Mouse (Mus musculus) central nervous system, embryonic 18 days (tissue): ENCODE data around the gene Nxnl1. TPM values are rescaled to one million over a fixed set of nuclear protein-coding genes. Genes with fewer than 3 reads are reported as not detected.

Experiments
- polyA plus RNA-seq: library from polyadenylated mRNA; depleted of rRNA; stranded (reverse); fragments of >200 nt; gene quantifications from 2 replicates; pipeline ENCODE4 v1.2.3, GENCODE M21; 2012; rRNA removed

The Nxnl1 gene
- polyA plus RNA-seq: 0.04 TPM in 1 of 2 replicates, not detected in the other

DNA sequence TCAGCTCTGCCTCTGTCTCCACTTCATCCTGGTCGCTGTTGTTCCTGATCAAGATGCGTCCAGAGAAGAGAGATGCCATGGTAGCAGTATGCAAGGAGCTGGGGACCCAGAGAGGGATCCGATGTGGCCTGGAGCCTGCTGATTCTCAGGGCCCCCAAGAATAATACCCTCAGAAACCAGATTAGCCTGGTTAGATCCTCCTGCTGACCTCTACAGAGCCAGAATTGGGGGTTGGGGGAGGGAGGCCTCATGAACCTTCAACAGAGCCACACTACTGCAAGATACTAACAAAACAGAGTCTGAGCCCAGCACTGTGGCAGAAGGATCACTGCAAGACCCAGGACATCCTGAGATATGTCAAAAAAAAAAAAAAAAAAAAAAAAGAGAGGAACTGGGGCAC lies at the start of gene Nxnl1:
TSS of gene Nxnl1 (minus strand) at position 101 of the 400 bp plus-strand sequence.

DNA sequence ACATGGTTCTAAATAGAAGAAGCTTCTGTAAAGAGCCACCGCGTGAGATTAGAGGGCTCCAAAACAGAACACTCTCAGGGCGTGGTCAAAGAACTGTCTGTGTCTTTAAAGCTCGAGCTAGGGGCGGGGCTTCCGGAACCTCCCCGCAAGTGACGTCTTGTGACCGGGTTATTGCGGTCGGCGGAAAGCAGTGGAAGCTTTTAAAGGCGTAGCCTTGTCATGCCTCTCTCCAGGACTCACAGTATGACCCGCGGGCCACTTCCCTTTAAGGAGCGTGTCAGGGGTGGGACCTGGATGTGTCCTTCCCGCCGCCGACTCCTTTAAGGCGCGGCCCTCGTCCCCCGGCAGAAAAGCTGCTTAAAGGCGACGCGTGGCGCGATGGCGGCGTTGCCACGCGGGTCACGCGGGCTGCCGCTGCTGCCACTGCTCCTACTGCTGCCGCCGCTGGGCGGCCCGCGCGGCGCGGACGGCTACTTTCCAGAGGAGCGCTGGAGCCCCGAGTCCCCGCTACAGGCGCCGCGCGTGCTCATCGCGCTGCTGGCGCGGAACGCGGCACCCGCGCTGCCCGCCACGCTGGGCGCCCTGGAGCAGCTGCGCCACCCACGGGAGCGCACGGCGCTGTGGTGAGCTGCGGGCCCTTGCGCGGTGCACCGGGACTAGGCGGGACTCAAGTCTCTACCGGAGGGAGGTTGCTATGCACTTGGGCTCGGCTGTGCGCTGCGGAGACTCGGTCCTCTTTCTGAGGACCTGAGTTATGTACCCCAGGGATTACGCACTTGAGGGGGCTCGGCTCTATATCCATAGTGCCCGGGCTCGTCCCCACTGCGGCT lies 44.6 kb upstream of the Nxnl1 start, which contains the start of gene Colgalt1:
TSS of gene Colgalt1 (plus strand) at position 177 of the 830 bp plus-strand sequence.

DNA sequence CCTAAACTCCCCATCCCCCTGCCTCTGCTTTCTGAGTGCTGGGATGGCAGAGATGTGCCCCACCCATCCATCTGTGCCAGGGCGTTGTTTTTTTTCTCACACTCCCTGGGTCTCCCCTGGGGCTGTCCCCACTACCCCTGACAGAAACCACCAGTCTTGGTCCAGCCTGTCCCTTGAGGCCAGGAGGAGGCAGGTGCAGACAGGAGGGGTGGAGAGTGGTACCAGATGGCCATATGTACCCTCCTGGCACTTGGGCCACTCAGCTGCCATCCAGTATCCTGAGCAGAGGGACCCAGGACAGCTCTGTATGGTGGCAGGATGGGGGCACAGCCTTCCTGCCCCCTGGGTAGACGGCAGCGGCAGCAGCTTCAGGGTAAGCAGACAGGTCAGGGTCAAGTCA lies 31.1 kb upstream of the Nxnl1 start, which contains the start of gene Fam129c:
TSS of gene Fam129c (plus strand) at position 198 of the 400 bp plus-strand sequence.

DNA sequence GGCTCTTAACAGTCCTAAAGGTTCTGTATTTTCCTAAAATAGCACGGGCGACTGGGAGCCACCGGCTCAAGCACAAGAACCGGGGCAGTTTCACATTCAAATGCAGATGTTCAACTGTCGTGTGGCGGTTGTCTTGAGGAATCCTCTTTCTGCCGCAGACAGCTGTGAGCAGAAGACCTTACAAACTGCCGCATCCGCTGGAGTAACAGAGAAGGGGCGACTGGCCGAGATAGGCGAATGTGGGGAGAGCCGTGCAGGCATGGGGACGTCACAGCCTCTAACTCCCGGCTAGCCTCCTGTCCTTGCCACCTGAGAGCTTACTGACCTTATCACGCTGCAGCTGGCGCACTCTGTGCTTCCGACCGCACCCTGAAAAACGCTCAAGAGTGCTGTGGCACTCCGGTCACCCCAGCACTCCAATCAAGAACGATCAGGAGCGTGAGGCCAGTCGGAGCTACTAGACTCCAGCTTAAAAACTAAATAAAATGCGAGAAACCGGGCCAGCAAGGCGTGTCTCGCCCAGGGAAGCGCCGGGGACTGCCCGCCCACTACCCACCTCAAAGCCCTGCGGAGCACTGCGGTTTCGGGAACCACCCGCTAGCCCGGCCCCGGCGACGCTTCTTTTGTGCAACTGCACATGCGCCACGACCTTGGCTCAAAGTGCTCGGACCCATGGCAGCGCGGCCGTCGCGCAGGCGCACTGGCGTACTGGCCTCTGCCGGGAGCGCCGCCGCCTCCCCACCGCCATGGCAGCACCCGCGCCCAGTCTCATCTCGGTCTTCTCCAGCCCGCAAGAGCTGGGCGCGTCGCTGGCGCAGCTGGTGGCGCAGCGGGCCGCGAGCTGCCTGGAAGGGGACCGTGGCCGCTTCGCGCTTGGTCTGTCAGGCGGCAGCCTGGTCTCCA lies 25.3 kb upstream of the Nxnl1 start, which contains the start of gene Pgls:
TSS of gene Pgls (plus strand) at position 706 of the 903 bp plus-strand sequence.

DNA sequence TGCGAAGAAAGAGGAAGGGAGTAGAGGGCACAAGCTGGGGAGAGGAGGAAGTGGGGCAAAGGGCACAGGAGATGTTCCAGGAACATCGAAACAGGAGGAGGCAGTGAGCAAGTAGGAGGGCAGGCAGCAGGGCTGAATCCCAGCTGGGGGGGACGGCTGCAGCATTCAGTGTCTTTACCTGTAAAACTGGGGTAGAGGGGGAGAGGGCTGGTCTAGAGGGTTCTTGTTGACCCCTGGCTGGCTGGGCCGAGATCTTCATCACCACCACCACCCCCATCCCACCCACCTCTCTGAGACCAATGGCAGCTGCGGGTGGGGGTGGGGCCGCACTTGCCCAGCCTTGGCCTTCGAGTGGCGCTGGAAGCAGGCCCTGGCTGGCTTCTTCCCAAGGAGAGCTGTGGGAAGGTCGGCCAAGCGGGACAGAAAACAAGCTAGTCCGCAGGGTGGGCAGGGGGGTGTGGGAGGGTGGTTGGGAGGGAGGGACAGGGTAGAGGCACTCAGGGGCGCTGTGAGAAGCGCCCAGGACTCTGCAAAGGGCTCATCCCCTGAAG lies 2.1 kb upstream of the Nxnl1 start, which contains the start of gene Slc27a1:
TSS of gene Slc27a1 (plus strand) at position 496 of the 551 bp plus-strand sequence.

DNA sequence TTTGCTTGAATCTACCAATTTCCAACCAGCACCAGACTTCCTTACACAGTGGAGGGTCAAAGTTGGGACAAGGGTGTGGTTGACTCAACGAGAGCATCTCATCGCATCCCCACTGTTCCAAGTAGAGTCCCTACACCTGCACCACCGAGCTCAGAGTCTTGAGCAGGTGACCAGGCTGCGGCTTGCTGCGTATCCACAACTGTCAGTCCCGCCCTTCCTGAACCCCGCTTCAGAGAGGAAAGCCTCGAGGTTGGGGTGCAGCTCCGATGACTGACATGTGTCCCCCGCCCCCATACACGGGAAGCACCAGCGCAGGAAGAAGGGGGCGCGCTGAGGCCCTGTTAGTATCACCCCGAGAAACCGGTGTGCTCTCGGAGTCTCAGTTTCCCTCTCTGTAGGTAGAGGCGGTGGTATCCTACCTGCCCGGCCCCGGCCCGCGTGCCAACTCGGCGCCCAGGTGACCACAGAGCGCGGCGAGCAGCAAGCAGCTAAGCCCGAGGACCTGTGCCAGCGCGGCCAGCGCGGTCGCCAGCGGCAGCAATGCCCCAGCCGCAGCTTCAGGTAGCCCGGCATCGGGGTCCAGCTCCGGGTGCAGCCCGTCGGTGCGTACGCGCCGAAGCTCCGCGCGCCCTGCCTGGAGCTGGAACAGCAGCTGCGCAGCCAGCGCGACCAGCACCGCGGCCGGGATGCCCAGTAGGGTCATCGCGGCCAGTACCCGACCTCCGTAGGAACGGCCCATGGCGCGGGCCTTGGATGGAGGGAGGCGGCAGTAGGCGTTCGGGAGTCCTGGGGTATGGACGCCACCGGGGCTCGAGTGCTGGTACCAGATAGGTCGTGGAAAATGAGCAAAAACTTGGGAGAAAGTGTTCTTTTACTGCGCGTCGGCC lies 8.1 kb downstream of the Nxnl1 start, which contains the start of gene Tmem221:
TSS of gene Tmem221 (minus strand) at position 801 of the 887 bp plus-strand sequence.

DNA sequence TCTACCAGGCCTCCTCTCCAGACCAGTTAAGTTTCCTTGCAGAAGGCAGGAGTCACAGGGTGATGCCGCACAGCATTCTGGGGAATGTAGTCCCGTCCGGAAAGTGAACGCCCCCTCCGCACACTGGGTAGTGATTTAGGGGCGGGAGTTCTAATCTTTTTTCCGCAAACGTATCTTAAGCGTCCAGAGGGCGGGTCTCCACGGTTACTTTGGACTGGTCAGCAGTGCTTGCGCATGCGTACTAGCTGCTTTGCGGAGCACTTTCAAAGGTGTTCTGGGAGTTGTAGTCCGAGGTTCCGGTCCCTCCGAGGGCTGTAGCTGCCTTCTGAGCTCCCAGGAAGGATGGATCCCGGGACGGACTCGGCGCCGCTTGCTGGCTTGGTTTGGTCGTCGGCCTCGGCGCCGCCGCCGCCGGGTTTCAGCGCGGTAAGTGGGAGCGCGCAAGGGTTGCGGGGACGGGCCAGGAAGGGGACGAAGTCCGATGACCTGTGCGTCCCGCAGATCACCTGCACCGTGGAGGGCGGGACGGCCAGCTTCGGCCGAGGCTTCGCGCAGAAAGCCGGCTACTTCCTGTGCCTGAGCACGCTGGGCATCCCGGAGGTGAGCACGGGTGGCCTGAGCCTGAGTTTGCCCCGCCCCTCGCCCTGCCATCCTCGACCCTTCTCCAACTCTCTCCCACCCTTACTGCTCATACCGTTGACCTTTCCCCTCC lies 23.6 kb downstream of the Nxnl1 start, which contains the start of gene Mvb12a:
TSS of gene Mvb12a (plus strand) at position 291 of the 712 bp plus-strand sequence.

DNA sequence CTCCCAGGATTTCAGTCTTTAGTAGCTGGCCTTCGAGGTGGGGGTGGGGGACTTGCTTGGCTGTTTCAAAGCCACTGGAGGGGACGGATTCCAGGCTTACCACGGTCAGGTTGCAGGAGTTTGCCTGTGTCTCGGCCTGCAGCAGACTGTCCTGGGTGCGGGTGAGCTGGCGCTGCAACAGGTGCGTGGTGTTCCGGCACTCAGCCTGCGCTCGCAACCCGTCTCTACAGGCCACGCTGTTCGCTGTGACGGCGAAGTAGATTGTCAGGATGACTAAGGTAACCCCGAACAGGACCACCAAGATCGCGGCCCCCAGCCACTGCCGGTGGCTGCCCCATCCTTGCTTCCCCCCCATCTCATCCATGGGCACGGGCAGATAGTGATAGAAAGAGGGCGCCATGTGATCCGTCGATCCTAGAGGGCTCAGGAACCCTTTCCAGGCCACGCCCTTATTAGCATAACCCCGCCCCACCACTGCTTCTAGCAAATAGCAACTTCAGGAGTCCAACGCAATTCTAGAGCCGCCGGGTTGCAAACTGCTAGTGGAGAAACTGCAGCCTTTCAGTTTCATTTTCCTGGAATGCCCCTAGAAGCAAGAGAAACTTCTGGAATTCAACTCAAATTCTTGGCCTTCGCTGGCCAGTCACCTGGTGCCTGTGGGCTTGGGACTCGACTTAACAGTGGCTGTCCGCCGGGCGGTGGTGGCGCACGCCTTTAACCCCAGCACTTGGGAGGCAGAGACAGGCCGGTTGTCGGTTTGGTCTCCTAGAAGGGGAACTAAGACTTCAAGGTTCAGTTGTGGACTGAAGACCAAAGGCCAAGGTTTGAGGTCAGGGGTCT lies 29.2 kb downstream of the Nxnl1 start, which contains the start of gene Bst2:
TSS of gene Bst2 (minus strand) at position 429 of the 840 bp plus-strand sequence.

DNA sequence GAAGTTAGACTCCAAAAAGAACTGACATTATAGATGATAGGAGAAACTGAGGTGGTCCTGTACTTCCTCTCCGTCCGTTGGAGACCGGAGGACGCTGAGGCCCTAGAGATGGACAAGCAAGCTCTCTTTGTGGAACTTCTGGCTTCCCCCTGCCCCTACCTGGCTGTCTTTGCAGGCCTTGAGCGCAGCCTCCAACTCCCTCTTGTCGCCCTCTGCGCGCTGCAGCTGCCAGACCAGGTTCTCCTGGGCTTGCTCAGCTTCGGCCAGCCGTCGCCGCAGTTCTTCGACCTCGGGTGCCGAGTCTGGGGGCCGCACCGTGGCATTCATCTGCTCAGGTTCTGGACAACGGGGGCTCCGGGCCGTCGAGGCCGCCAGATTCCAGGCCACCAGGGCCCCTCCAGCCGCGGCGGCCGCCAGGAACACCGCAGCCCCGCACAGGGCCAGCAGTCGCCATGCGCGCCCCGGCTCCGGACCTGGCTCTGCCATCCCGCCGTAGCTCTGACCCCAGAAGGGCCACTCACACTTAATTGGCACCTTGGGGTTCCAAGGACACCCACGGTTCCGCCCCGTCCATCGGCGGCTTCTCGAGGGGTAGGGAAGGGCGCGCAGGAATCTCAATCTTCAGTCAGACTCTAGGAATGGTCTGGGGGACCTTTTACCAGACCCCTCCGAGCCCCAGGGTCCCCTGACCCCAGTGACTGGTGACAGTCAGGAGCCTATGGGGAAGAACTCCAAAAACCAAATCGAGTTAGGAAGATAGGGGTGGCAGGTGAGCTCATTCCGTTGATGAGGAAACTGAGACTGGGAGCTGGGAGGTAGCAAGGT lies 41.0 kb downstream of the Nxnl1 start, which contains the start of gene Ccdc194:
TSS of gene Ccdc194 (minus strand) at position 486 of the 825 bp plus-strand sequence.

DNA sequence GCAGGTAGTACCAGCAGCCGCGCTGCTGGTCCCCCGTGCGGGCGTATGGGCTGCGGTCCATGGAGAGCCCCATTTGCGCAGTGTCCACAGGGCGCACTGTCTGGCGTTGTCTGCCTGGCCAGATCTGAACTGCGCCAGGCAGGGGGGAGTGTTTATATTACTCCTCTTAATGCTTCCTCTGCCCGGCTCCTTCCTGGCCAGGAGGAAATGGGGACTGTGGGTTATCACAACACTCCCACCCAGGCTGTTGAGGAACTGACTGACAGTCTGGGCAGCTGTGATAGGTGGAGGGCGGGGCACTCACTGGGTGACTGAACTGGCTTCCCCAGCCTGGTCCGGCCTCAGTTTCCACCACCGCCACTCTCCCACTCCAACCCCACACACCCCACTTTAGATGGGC lies 54.8 kb downstream of the Nxnl1 start, which contains the start of gene Plvap:
TSS of gene Plvap (minus strand) at position 109 of the 400 bp plus-strand sequence.

Other genes with a start within 250 kb of the Nxnl1 start
- 189 and 196 TPM in 2 replicates for gene Use1, start 199.8 kb downstream of the Nxnl1 start, polyA plus RNA-seq
- gene Ocel1, start 195.3 kb downstream of the Nxnl1 start, polyA plus RNA-seq: 7.5 and 7.7 TPM in 2 replicates
- 45.7 and 51.9 TPM in 2 replicates for gene Nr2f6, start 184.6 kb downstream of the Nxnl1 start, polyA plus RNA-seq
- gene Ushbp1, start 170.8 kb downstream of the Nxnl1 start, polyA plus RNA-seq: 8.3 and 11.3 TPM in 2 replicates
- gene Babam1, start 169.7 kb downstream of the Nxnl1 start, polyA plus RNA-seq: 97.3 and 104 TPM in 2 replicates
- gene Ankle1, start 160.6 kb downstream of the Nxnl1 start, polyA plus RNA-seq: 8.1 and 8.3 TPM in 2 replicates
- 155 and 157 TPM in 2 replicates for gene Abhd8, start 102.9 kb downstream of the Nxnl1 start, polyA plus RNA-seq
- gene Mrpl34, start 101.6 kb downstream of the Nxnl1 start, polyA plus RNA-seq: 85.0 and 87.9 TPM in 2 replicates
- 190 and 206 TPM in 2 replicates for gene Dda1, start 97.4 kb downstream of the Nxnl1 start, polyA plus RNA-seq
- 123 and 129 TPM in 2 replicates for gene Ano8, start 80.6 kb downstream of the Nxnl1 start, polyA plus RNA-seq
- 26.4 and 27.6 TPM in 2 replicates for gene Gtpbp3, start 78.5 kb downstream of the Nxnl1 start, polyA plus RNA-seq
- 5.8 and 9.6 TPM in 2 replicates for gene Plvap, start 54.8 kb downstream of the Nxnl1 start, polyA plus RNA-seq
- gene Ccdc194, start 40.9 kb downstream of the Nxnl1 start, polyA plus RNA-seq: 0.12 and 0.76 TPM in 2 replicates
- gene Bst2, start 29.1 kb downstream of the Nxnl1 start, polyA plus RNA-seq: 23.7 and 32.4 TPM in 2 replicates
- gene Mvb12a, start 23.7 kb downstream of the Nxnl1 start, polyA plus RNA-seq: 83.5 and 85.0 TPM in 2 replicates
- 0.06 and 0.16 TPM in 2 replicates for gene Tmem221, start 7.7 kb downstream of the Nxnl1 start, polyA plus RNA-seq
- gene Slc27a1, start 2.3 kb upstream of the Nxnl1 start, polyA plus RNA-seq: 125 and 129 TPM in 2 replicates
- 81.8 and 92.2 TPM in 2 replicates for gene Pgls, start 25.6 kb upstream of the Nxnl1 start, polyA plus RNA-seq
- 8.6 and 9.1 TPM in 2 replicates for gene Fam129c, start 31.0 kb upstream of the Nxnl1 start, polyA plus RNA-seq
- 164 and 174 TPM in 2 replicates for gene Colgalt1, start 44.4 kb upstream of the Nxnl1 start, polyA plus RNA-seq
- 123 and 130 TPM in 2 replicates for gene Unc13a, start 105.2 kb upstream of the Nxnl1 start, polyA plus RNA-seq
- gene Jak3, start 109.7 kb upstream of the Nxnl1 start, polyA plus RNA-seq: 5.1 TPM in 2 replicates
- gene Insl3, start 122.6 kb upstream of the Nxnl1 start, polyA plus RNA-seq: 1.2 and 2.9 TPM in 2 replicates
- gene B3gnt3, start 135.2 kb upstream of the Nxnl1 start, polyA plus RNA-seq: 0.54 and 0.59 TPM in 2 replicates
- 189 and 205 TPM in 2 replicates for gene Fcho1, start 159.1 kb upstream of the Nxnl1 start, polyA plus RNA-seq